8 mouse cellular contexts compared by ENCODE assay signal in genomic region chr9:44343781-44344421, GRCm38 (mm10). TPM values are rescaled to one million over a fixed set of nuclear protein-coding genes. Genes with fewer than 3 reads are reported as not detected.
A peak's percentile ranks its signal among the peaks of the same experiment; 100 is the strongest.
DNase-seq lines count a peak whose midpoint lies in the region; ATAC-seq and TF ChIP-seq lines count a peak whose summit lies in the region.

TSS of gene Hmbs (minus strand) at chr9:44344228.

- peak; percentile 82 to 84 for DNase-seq in gastrocnemius, adult 8-10 months (ENCODE audit: low spot score in 2 of 2)
- DNase-seq in induced T-regulatory cell, adult 2 months (ENCODE audit: low read depth): peak; percentile 95
- DNase-seq in left cerebral cortex, adult 9 months (ENCODE audit: low spot score in 2 of 2): peak; percentile 75 to 87
- peak; percentile 80 for DNase-seq in right cerebral cortex, postnatal 14 days
- DNase-seq in urinary bladder, postnatal 36 days (ENCODE audit: low spot score in 2 of 2): peak; percentile 94 to 96

- peak; percentile 45; the same call in 1 of the 2 replicates for TF ChIP-seq POLR2A in cortical plate, adult 2 months (IDR thresholded peaks at IDR 0.05; ENCODE audit: extremely low read depth, insufficient read depth, low read length)

- no peaks in the 10 kb centered on the region for H3K4me1 ChIP-seq in cortical plate, adult 2 months (ENCODE audit: control insufficient read depth, insufficient read depth, low read length)

- peak within 1 kb of the TSS; percentile 53 for H3K4me3 ChIP-seq in cortical plate, adult 2 months (ENCODE audit: insufficient read depth, low read length)

- peak; percentile 94 for ATAC-seq in activated CD4-positive, CD25-positive, alpha-beta regulatory T cell, adult 4 months
- peak; percentile 79 for ATAC-seq in megakaryocyte progenitor cell, adult 5-6 weeks (replicated peaks; ENCODE audit: poor library complexity)

- H3K27ac ChIP-seq in cortical plate, adult 2 months (ENCODE audit: insufficient read depth, low read length): peak within 1 kb of the TSS; percentile 98

- TF ChIP-seq CTCF in cortical plate, adult 2 months (IDR thresholded peaks at IDR 0.05; ENCODE audit: extremely low read depth, insufficient read depth, low read length): no peak

RNA-seq across cellular contexts. Expression of gene Hmbs, which starts in this region (rescaled TPM):
- 10 to 100 TPM; 27.6 to 33.4 TPM for polyA plus RNA-seq in activated CD4-positive, CD25-positive, alpha-beta regulatory T cell, adult 4 months (2017; shearing (Covaris generic))
- 30.5 and 31.2 TPM in 2 replicates for polyA plus RNA-seq in cortical plate, adult 2 months (2012; rRNA removed)
- total RNA-seq in gastrocnemius, adult 8-10 months (2022): 10 to 100 TPM; 24.2 to 26.1 (median 25.2) TPM
- 123 and 124 TPM in 2 replicates for total RNA-seq in megakaryocyte progenitor cell, adult 5-6 weeks (2015)
- 46.4 and 55.8 TPM in 2 replicates for total RNA-seq in megakaryocyte progenitor cell, adult 5-6 weeks (2017)

Comparison
In these comparisons a context has a peak if more than half of its experiments do, and no peak if none do; other contexts are left out.
1. Peak in every context shown above with its lines: DNase-seq, ATAC-seq, H3K4me3 ChIP-seq and H3K27ac ChIP-seq.